ENCODE assay signal across 9 mouse cellular contexts in the genomic region with DNA sequence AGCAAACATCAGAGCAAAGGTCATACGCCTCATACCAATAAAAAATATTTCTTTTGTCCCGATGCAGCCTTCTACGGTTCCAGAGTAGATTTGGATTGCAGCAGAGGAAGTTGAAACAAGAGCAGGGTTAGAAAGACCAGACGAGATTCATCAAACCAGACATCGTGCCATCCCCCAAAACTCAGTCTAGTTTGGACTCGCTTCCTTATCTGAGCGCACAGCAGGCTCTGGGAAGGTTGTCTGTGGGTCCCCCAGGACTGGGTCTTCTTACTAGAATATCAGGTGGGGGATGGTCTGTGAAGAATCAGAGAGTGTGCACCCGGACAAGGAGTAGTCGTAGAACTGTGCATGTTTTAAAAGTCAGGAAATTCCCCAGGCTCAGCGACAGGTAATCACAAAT.
DNase-seq lines count a peak whose midpoint lies in the region; ATAC-seq and TF ChIP-seq lines count a peak whose summit lies in the region.
"Had no signal": no experiment of that assay in that cellular context is flagged by ENCODE, and none has a peak within 500 bp of the region (broad histone marks: within the 10 kb centered on the region; RNA-seq: fewer than 3 reads in every experiment).

No protein-coding gene starts in this region.

- TF ChIP-seq CTCF in heart, adult 2 months (IDR thresholded peaks at IDR 0.05) = no peak

- peak; percentile 4 to 28 for DNase-seq in heart, adult 2 months
- DNase-seq in heart, adult 11 months = no peak
- no peak for DNase-seq in liver, embryonic 11.5 days (ENCODE audit: low spot score)
- DNase-seq in right cerebral cortex, postnatal 25 days = no peak
- DNase-seq in cerebellum, adult 11-12 months = no peak
- DNase-seq: right cerebral cortex, postnatal 14 days had no signal

- TF ChIP-seq EP300 in heart, adult 2 months (IDR thresholded peaks at IDR 0.05; ENCODE audit: insufficient read depth, low read depth, low read length) = no peak

- H3K4me1 ChIP-seq in heart, adult 2 months (ENCODE audit: control insufficient read depth, insufficient read depth, low read length) = no peaks in the 10 kb centered on the region
- no peaks in the 10 kb centered on the region for H3K4me1 ChIP-seq in brown adipose tissue, adult 24 weeks (ENCODE audit: control insufficient read depth, insufficient read depth, insufficient read length, low read length)
- H3K4me1 ChIP-seq in heart, embryonic 15.5 days (replicated peaks) = peaks cover 5% of the 10 kb centered on the region
- no peaks in the 10 kb centered on the region; the same call in 1 of the 2 replicates for H3K4me1 ChIP-seq in liver, embryonic 11.5 days (replicated peaks; ENCODE audit: control insufficient read depth, insufficient read depth, low read length)

- intact Hi-C loops in heart, adult 2 months (cut with DNase I) = no loop called here

- H3K9me3 ChIP-seq in heart, embryonic 15.5 days (replicated peaks) = no peaks in the 10 kb centered on the region
- H3K9me3 ChIP-seq in liver, embryonic 11.5 days (ENCODE audit: control insufficient read depth, low read length) = no peaks in the 10 kb centered on the region

- no peak for ATAC-seq in heart, embryonic 15.5 days (replicated peaks; ENCODE audit: insufficient number of reproducible peaks, insufficient read depth, low FRiP score, low read depth)
- no peak; the same call in 1 of the 2 replicates for ATAC-seq in liver, embryonic 11.5 days (replicated peaks; ENCODE audit: low FRiP score)
- no peak for ATAC-seq in frontal cortex, adult (ENCODE audit: low TSS enrichment)

- peak overlapping the region; percentile 31; the same call in 1 of the 2 replicates for H3K27ac ChIP-seq in heart, adult 2 months
- no peak overlapping the region for H3K27ac ChIP-seq in brown adipose tissue, adult 24 weeks (replicated peaks; ENCODE audit: low read depth, low read length)
- peak overlapping the region; percentile 26; the same call in 1 of the 2 replicates for H3K27ac ChIP-seq in heart, embryonic 15.5 days
- H3K27ac ChIP-seq in liver, embryonic 11.5 days (ENCODE audit: low read depth, low read length) = no peak overlapping the region

- H3K9ac ChIP-seq in heart, adult 2 months (ENCODE audit: low read depth, low read length) = peak overlapping the region; percentile 38
- no peak overlapping the region for H3K9ac ChIP-seq in heart, embryonic 15.5 days
- no peak overlapping the region for H3K9ac ChIP-seq in liver, embryonic 11.5 days (ENCODE audit: low read depth, low read length)

- H3K27me3 ChIP-seq in heart, adult 2 months (ENCODE audit: control insufficient read depth, insufficient read depth, low read length) = no peaks in the 10 kb centered on the region
- H3K27me3 ChIP-seq in heart, embryonic 15.5 days = no peaks in the 10 kb centered on the region
- H3K27me3 ChIP-seq in liver, embryonic 11.5 days (replicated peaks; ENCODE audit: control insufficient read depth, insufficient read depth, low read length) = no peaks in the 10 kb centered on the region

- H3K4me2 ChIP-seq in heart, embryonic 15.5 days = peak overlapping the region; percentile 60
- peak overlapping the region; percentile 40 for H3K4me2 ChIP-seq in liver, embryonic 11.5 days

- 20% methylated on average over 10 of the region's 10 CpGs for WGBS in heart, adult 2 months
- 27% methylated on average over 10 of the region's 10 CpGs for WGBS in heart, embryonic 15.5 days
- WGBS in liver, embryonic 11.5 days = 39% methylated on average over 10 of the region's 10 CpGs

- TF ChIP-seq POLR2A in heart, adult 2 months (IDR thresholded peaks at IDR 0.05; ENCODE audit: insufficient read depth, low read depth, low read length) = no peak

- no peaks in the 10 kb centered on the region for H3K36me3 ChIP-seq in heart, adult 2 months (ENCODE audit: control insufficient read depth, insufficient read depth, low read length)
- H3K36me3 ChIP-seq in heart, embryonic 15.5 days = no peaks in the 10 kb centered on the region
- H3K36me3 ChIP-seq in liver, embryonic 11.5 days (ENCODE audit: control insufficient read depth, insufficient read depth, low read length) = no peaks in the 10 kb centered on the region

- H3K79me2 ChIP-seq in heart, adult 2 months (replicated peaks; ENCODE audit: control insufficient read depth, insufficient read depth, low read length) = no peaks in the 10 kb centered on the region

- peak overlapping the region; percentile 35 for H3K4me3 ChIP-seq in heart, adult 2 months
- H3K4me3 ChIP-seq in brown adipose tissue, adult 24 weeks (ENCODE audit: insufficient read depth, low read depth, low read length) = peak overlapping the region; percentile 38
- H3K4me3 ChIP-seq in heart, embryonic 15.5 days = peak overlapping the region; percentile 33
- H3K4me3 ChIP-seq in liver, embryonic 11.5 days (ENCODE audit: low read depth, low read length) = no peak overlapping the region

Comparison
In these comparisons a context has a peak if more than half of its experiments do, and no peak if none do; other contexts are left out.
1. DNase-seq: peak in heart, adult 2 months (2 of 2); none in heart, adult 11 months (single experiment), liver, embryonic 11.5 days (single experiment), right cerebral cortex, postnatal 25 days (single experiment) and cerebellum, adult 11-12 months (single experiment).
2. H3K27ac ChIP-seq: peak in heart, adult 2 months (single experiment) and heart, embryonic 15.5 days (single experiment); none in brown adipose tissue, adult 24 weeks (single experiment) and liver, embryonic 11.5 days (single experiment).